Mouse (Mus musculus) kidney, adult 2 months (tissue): Measurements from ENCODE around the gene Pdlim3. TPM values are rescaled to one million over a fixed set of nuclear protein-coding genes. Genes with fewer than 3 reads are reported as not detected.

Experiments used
- DNase-seq: peaks from one replicate; pipeline ENCODE4 v3.0.0; 2021
- H3K27ac ChIP-seq: fragments of 200-500 bp; 2 replicates; pipeline ENCODE4 v1.5.1; 2012; ENCODE audit warnings: low read depth, low read length, control low read depth, inconsistent platforms; ENCODE audit not compliant: insufficient read depth
- H3K27me3 ChIP-seq: fragments of 200-500 bp; replicated peaks from 2 replicates; pipeline ENCODE4 v1.6.1; 2012; ENCODE audit warnings: mild to moderate bottlenecking, moderate library complexity, low read length, inconsistent platforms; ENCODE audit not compliant: control insufficient read depth, insufficient read depth
- H3K36me3 ChIP-seq: fragments of 200-500 bp; 2 replicates; pipeline ENCODE4 v1.6.1; 2012; ENCODE audit warnings: mild to moderate bottlenecking, moderate library complexity, low read length, inconsistent platforms; ENCODE audit not compliant: control insufficient read depth, insufficient read depth
- H3K4me1 ChIP-seq: fragments of 200-500 bp; 2 replicates; pipeline ENCODE4 v1.6.1; 2011; ENCODE audit warnings: low read length; ENCODE audit not compliant: control insufficient read depth, insufficient read depth
- H3K4me3 ChIP-seq: fragments of 200-500 bp; 2 replicates; pipeline ENCODE4 v1.5.1; 2011; ENCODE audit warnings: mild to moderate bottlenecking, low read depth, low read length, control low read depth; ENCODE audit not compliant: insufficient read depth
- CTCF ChIP-seq: fragments of 200-500 bp; conservative IDR thresholded peaks from 2 replicates; pipeline ENCODE4 v1.5.1; 2011; ENCODE audit warnings: low read depth, mild to moderate bottlenecking, control low read depth, low read length, moderate library complexity, mixed read lengths; ENCODE audit not compliant: insufficient read depth, insufficient read length
- POLR2A ChIP-seq: fragments of 200-500 bp; IDR thresholded peaks from one replicate; pipeline ENCODE4 v1.6.1; 2011; ENCODE audit warnings: low read depth, low read length, control low read depth
- WGBS: fragments of 180-500 bp; shearing (Covaris S2); methylation state at CpG from one replicate; pipeline ENCODE4 v1.1.7; 2018; 5-methylcytosine and 5-hydroxymethylcytosine counted together
- polyA plus RNA-seq: library from polyadenylated mRNA; depleted of rRNA; stranded (reverse); fragments of >200 nt; gene quantifications from 2 replicates; pipeline ENCODE4 v1.2.3, GENCODE M21; 2012

Gene Pdlim3
- polyA plus RNA-seq, 1 experiment, result 10.5 TPM

DNA sequence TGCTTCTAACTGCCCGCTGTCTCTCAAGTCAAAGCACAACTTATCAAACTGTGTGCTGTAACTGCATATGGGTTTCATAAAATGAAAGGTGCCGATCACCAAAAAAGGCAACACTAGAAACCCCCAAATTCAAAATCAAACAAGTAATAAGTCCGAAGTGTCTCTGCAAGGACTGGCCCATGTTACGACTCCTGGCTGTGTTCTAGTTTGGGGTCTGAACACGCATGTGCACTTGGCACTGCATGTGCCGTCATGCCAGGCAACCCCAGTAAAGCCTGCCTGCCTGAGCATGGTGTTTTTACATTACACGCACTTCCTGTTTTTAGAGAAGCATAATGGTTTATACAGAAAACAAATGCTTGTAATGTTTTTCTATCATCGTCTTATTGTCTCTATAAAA is 3.5 kb upstream of the Pdlim3 start:
- Histone ChIP-seq H3K27me3 (no peaks in the 10 kb centered on the region), H3K4me3 (no peak overlapping the region), H3K27ac (no peak overlapping the region), H3K4me1 (0 out of 2 replicates have a peak, but pooled peaks cover 3% of the 10 kb centered on the region), H3K36me3 (no peaks in the 10 kb centered on the region)
- DNase-seq, result no peak
- TF ChIP-seq CTCF, result no peak
- TF ChIP-seq POLR2A, result no peak
- 93% methylated on average over 8 of the region's 8 CpGs for WGBS

DNA sequence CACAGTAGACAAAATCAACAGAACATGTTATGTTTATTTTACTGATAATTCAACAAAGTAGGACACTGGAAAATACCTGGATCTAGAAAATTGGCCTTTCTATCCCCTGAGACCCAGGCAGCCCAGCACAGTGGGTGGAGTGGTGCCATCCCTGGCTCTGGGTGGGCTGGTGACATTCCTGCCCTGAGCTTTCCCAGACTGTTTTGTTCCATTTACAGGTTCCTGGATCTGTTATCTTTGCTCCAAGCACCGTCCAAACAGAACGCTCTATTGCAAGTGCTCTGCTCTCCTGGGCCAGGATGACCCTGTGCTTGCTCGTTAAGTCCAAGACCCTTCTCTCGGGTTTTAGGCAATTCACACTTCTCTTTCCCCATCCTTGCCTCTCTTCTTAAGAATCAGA is 1.5 kb upstream of the Pdlim3 start:
- no peaks in the 10 kb centered on the region for H3K36me3 ChIP-seq
- no peak for DNase-seq
- TF ChIP-seq CTCF, result no peak
- TF ChIP-seq POLR2A, result no peak
- no peak overlapping the region for H3K4me3 ChIP-seq
- H3K27me3 ChIP-seq, result no peaks in the 10 kb centered on the region
- 74% methylated on average over 4 of the region's 4 CpGs for WGBS
- H3K4me1 ChIP-seq, result 0 out of 2 replicates have a peak, but pooled peaks cover 3% of the 10 kb centered on the region
- H3K27ac ChIP-seq, result no peak overlapping the region

DNA sequence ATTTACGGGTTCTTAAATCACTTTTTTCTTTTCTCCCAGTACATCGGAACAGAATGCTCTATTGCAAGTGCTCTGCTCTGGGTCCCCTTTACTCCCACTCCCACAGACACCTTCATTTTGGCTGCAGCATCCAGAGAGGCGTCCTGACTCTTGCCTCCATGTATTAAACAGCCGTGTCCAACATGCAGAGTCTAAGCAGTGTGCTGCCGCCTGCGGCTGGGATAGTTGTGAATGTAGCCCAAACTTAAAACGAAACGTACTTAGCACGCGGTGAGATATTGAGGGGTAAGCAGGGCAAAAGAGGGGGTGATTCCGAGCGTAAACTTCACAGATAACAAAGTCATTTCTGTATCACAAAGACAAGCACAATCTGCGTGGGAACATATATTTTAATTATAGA is 709 bp upstream of the Pdlim3 start:
- Histone ChIP-seq H3K4me3 (peak overlapping the region; percentile 23), H3K36me3 (no peaks in the 10 kb centered on the region), H3K27me3 (no peaks in the 10 kb centered on the region), H3K27ac (no peak overlapping the region), H3K4me1 (0 out of 2 replicates have a peak, but pooled peaks cover 3% of the 10 kb centered on the region)
- TF ChIP-seq POLR2A (no peak), CTCF (no peak)
- 8% methylated on average over 13 of the region's 13 CpGs for WGBS
- no peak for DNase-seq

DNA sequence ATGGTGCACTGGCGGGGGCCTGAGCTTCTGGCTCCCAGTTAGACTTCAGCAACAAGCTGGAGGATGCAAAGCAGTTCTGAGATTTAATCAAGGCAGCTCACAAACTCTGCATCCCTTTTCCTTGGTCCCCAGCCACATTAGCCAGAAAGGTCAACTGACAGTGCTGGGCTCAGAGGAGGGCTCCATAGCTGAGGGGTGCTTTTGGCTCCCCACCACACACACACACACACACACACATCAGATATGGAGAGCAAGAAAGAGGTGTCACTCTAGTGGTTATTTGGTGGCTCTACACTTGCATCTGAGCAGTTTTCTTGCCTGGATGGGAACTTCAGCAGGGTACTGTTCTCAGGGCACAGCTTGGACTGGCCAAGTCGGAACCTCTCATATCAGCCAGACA is 514 bp downstream of the Pdlim3 start:
- Histone ChIP-seq H3K4me1 (0 out of 2 replicates have a peak, but pooled peaks cover 3% of the 10 kb centered on the region), H3K4me3 (no peak overlapping the region), H3K27me3 (no peaks in the 10 kb centered on the region), H3K27ac (no peak overlapping the region), H3K36me3 (no peaks in the 10 kb centered on the region)
- DNase-seq, result no peak
- no peak for TF ChIP-seq CTCF
- no peak for TF ChIP-seq POLR2A
- WGBS, result 43% methylated on average over 2 of the region's 2 CpGs

DNA sequence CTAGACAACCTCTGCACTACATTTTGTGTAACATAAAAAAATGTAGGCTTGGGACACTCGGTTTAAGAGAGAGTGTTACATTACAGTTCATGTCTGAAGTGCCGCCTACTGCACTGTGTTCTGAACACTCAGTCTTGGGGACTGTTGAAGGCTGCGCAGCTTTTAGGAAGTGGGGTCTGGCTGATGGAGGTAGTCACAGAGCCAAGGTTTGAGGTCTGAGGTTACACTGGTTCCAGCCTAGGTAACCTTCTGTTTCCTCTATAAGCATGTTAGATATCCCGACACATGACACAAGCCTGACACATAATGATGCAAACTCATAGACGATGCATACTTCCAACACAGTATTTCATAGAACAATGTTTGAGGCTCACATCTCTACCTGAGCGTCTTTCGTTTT is 4.5 kb downstream of the Pdlim3 start:
- WGBS, result 90% methylated on average over 7 of the region's 7 CpGs
- H3K27me3 ChIP-seq, result no peaks in the 10 kb centered on the region; the same call in 1 of the 2 replicates
- H3K36me3 ChIP-seq, result no peaks in the 10 kb centered on the region
- H3K4me3 ChIP-seq, result no peak overlapping the region
- no peaks in the 10 kb centered on the region for H3K4me1 ChIP-seq
- no peak for DNase-seq
- TF ChIP-seq POLR2A (no peak), CTCF (no peak)
- no peak overlapping the region for H3K27ac ChIP-seq

DNA sequence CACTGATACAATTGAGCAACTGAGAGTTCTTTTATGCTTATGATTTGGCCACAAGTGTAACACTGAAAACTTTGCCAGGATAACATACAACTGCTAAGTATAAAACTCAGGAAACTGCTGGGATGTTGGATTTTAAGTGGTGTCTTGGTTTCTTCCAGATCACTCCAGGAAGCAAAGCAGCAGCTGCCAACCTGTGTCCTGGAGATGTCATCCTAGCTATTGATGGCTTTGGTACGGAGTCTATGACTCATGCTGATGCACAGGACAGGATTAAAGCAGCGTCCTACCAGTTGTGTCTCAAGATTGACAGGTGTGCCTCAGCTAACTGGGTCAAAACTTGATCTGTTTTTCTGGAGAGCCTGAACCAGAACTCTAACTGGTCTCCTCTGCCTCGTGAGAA is 11.3 kb downstream of the Pdlim3 start:
- TF ChIP-seq CTCF (no peak), POLR2A (no peak)
- no peaks in the 10 kb centered on the region; the same call in 1 of the 2 replicates for H3K27me3 ChIP-seq
- DNase-seq, result no peak
- 83% methylated on average over 3 of the region's 3 CpGs for WGBS
- no peaks in the 10 kb centered on the region for H3K4me1 ChIP-seq
- no peak overlapping the region for H3K4me3 ChIP-seq
- no peak overlapping the region for H3K27ac ChIP-seq
- H3K36me3 ChIP-seq, result no peaks in the 10 kb centered on the region

DNA sequence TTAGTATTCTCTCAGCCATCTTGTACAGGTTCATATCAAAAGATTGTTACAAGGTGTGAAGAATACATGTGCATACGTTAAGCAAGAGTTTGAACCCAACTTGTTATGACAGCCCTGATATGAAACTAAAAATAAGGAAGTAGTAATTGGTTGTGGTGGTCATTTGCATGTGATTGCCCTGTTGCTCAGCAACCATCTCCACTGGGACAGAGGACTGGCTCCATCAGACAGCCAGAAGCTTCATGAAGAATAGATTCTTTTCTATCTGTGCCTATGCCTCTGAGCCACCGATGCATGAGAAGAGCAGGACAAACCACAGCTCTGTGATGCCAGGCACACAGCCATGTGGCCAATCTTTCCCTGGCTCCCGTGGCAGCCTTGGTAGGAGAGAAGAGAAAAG is 14.5 kb downstream of the Pdlim3 start:
- 82% methylated on average over 3 of the region's 3 CpGs for WGBS
- H3K4me3 ChIP-seq, result no peak overlapping the region
- no peaks in the 10 kb centered on the region for H3K4me1 ChIP-seq
- no peaks in the 10 kb centered on the region for H3K36me3 ChIP-seq
- no peak overlapping the region for H3K27ac ChIP-seq
- TF ChIP-seq CTCF (no peak), POLR2A (no peak)
- no peaks in the 10 kb centered on the region for H3K27me3 ChIP-seq
- DNase-seq, result no peak
